Mouse (Mus musculus) heart, adult 11 months (tissue): ENCODE measurements at regions not wholly inside any gene's neighbourhood (a gene's known extent, or its start where the extent isn't known, plus 50 kb on each side); places are given as distances from the start of the nearest gene placed in this dataset.

Source experiments
- DNase-seq: peaks from one replicate; pipeline ENCODE4 v3.0.0; 2022

- DNase-seq, result no peak
Observed at GRCm38 (mm10) chr14:105495161-105495560, 236.8 kb downstream of the Ndfip2 start.

DNA sequence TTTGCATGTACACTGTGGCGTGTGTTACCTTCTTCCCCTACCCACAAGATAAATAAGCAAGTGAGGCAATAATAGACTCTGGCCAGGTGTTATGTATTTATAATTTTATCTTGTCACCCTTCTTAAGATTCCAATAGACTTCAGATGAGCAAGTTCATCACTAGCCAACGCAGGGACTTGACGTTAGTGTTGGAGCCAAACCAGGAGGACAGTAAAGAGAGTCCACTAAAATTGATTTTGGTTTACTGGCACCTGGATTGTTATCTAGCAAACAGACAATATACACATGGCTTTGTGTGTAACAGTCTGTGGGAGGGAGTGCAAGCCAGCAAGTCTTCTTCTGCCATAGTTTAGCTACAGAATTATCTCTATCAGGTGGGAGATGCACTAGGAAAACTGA, 236.0 kb downstream of the Ndfip2 start:
- DNase-seq, result no peak

GRCm38 (mm10) chr14:105490158-105490557, 231.8 kb downstream of the Ndfip2 start:
- no peak for DNase-seq

DNA sequence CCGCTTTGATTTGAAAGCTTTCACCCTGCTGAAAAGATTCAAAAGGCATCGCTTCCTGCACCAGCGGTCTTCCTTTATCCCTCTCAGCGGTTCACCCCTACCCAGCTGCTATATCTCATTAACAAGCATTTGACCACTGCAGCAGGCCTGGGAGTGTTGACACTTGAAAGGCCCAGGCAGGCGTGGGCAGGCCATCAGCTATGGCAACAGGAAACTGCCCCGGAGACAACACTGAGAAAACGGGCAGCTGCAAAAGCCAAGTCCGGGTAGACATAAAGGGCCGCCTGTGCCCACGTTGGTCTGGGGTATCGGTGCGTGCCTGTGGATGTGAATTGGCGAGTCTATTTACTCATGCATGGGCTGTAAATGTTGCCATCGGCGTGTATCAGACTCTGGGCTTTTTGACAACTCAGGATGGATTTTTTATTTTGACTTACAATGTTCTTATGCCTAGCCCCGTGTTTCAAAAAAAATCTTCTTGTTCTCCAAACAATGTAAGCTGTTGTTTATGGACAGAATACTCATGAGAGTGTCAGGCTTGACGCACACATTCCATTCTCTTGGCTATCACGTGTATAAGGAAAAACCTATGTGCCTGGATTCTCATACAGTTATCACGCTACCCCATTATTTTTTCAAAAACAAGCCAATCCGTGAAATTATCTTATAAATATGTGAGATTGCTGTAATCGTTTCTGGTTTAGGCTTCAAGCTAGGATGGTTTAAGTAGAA, 225.1 kb downstream of the Ndfip2 start:
- DNase-seq, result peak; percentile 95

GRCm38 (mm10) chr14:105482644-105483351, 224.4 kb downstream of the Ndfip2 start:
- peak; percentile 89 for DNase-seq

DNA sequence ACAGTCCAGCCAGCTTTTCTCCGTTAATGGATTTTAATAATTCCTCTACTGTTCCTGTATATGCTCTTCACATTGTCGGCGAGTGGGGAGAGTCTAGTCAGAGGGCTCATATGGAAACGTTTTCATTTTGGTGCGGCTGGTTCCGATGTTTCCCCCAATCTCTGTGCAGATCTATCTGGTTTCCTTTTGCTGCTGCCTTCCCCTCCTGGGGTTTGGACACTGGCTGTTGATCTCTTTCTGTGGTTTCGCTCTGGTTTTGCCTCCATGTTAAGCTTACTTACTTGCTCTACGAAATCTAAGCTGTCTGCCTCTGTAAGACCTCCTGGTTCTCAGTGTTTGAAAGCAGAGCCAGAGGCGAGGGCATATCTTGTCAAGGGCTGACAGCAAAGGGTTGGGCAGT, 221.7 kb downstream of the Ndfip2 start:
- no peak for DNase-seq

GRCm38 (mm10) chr14:105474991-105475553, 216.7 kb downstream of the Ndfip2 start:
- DNase-seq, result no peak

DNA sequence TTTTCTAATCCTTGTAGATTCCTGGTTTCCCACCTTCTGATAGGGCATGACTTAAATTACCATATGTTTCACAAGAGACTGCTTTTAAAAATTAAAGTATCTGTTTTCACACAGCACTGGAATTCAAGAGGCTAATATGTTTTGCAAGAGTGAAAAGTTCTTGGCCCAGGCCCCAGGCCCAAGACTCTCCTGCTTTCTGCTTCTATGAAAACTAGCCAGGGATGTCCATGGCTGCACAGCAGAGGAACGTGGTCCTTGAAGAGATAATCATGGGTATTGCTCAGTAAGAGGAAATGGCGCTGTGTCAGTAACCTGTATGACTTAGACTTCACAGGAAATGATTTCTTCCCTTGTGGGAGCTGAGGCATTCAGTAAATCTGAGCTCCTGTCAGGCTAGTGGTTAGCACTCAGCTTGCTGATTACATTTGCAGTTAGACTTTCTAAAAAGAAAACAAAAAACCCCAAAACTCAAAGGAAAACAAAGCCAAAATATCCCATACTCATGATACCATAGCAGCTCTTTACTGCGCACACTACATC, 190.6 kb downstream of the Ndfip2 start:
- DNase-seq, result no peak

- DNase-seq, result no peak
Observed at GRCm38 (mm10) chr14:105447088-105447487, 188.7 kb downstream of the Ndfip2 start.

- DNase-seq, result peak; percentile 92
Observed at GRCm38 (mm10) chr14:105435343-105435742, 177.0 kb downstream of the Ndfip2 start.

DNA sequence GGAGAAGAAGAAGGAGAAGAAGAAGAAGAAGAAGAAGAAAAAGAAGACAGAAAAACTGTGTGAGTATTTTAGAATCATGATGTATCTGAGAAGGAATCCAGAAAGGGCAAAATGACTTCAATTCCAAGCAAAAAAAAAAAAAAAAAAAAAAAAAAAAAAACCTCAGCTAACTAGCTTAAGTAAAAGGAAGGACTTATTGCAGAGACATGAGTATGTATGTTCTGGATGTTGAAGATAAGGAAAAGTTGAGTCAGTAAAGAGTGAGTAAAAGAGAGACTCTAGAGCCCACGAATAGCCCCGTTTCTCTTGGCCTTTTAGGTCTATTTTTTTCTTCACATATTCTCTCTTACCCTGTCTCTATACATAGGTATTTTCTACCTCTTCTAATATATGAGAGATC, 175.1 kb downstream of the Ndfip2 start:
- DNase-seq, result no peak

- no peak for DNase-seq
Observed at GRCm38 (mm10) chr14:105432670-105433069, 174.3 kb downstream of the Ndfip2 start.

GRCm38 (mm10) chr14:105431584-105431983, 173.2 kb downstream of the Ndfip2 start:
- DNase-seq, result no peak

- peak; percentile 65 for DNase-seq
Observed at GRCm38 (mm10) chr14:105429664-105430257, 171.4 kb downstream of the Ndfip2 start.

DNA sequence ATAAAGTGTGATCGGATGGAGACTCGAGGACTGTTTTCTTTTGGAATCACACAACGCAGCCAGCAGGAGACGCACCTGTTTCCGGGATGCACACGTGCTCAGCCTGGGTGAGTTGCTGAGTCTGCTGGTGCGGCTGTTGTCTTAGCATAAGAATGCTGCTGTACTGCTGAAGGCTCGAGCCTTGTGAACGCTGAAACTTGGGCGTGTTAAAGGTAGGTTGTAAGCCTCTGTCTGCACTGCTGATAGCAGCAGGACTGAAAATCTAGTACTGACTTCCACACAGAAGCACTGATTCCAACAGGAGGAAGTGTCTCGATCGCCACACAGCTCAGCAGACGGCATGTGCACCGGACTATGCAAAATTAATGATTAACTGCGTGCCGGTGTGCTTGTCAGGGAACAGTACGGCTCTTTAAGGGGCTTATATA, 169.1 kb downstream of the Ndfip2 start:
- DNase-seq, result peak; percentile 66

- peak; percentile 63 for DNase-seq
Observed at GRCm38 (mm10) chr14:105426597-105427334, 168.4 kb downstream of the Ndfip2 start.

GRCm38 (mm10) chr14:105417967-105418366, 159.6 kb downstream of the Ndfip2 start:
- no peak for DNase-seq

DNA sequence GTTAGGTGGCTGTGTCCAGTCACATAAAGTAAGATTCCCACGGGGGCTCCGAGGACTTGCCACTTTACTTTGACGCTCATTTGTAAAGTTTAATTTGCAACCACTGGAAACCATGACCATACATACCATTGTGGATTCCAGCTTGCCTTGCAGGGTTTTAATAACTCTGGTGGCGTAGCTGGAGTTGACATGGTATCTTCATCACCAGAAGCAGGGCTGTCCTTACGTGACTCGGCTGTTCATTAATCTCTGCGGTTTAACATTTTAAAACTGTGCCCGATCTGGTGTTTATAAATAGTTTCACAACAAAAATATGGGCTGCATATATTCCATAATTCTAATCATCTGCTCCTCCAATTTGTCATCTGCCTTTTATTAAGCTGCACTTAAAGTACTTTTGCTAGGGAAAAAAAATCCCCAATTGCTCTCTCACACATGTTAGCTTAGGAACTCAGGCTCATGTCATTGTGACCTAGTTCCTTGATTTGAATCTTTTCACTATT, 159.1 kb downstream of the Ndfip2 start:
- no peak for DNase-seq

DNA sequence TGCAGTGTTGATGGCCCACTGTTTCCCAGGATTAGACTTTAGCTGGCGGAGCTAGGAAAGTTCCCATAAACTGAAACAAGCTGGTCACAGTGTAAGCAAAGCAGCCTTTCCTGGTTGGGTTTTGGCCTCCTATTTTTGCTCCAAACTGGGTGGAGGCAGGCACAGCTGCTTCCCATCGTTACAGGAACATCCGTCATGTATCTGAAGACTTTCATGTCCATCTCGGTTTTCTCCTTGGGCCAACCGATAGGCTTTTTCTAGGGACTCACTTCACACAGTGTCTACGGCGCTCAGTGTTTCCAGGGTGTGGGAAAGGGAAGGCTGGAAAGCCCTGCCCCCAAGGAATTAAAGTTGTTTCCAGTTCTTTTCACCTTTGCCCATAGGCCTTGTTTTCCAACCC, 158.6 kb downstream of the Ndfip2 start:
- DNase-seq, result peak; percentile 93

DNA sequence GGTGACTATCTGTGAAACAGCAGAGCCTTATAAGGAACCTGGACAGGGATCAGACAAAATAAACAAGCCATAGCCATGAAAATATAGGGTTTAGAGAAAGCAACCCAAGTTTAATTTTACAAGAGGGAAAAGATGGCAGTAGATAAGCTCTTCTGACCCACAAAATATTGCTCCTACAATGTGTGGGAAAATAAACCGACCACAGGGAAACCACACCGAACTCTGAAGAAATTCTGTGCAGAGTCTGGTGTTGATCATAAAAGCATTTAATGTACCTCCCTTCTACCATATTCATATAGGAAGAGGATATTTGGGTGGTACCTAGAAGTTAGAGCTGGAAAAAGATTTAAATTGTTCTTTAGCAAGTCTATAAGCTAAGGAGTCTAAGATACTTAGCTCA, 146.3 kb downstream of the Ndfip2 start:
- DNase-seq, result no peak

- DNase-seq, result peak; percentile 96
Observed at GRCm38 (mm10) chr14:105404241-105404640, 145.9 kb downstream of the Ndfip2 start.

GRCm38 (mm10) chr14:105403256-105403655, 144.9 kb downstream of the Ndfip2 start:
- peak; percentile 95 for DNase-seq
